Mouse (Mus musculus): ENCODE results near the gene Klhl22. TPM values are rescaled to one million over a fixed set of nuclear protein-coding genes. Genes with fewer than 3 reads are reported as not detected.

Klhl22 gene
- polyA plus RNA-seq, 1 experiment from 2014 or later = 25.4 TPM

- peaks cover 8% of the 10 kb centered on the region; the same call in 1 of the 2 replicates for H3K36me3 ChIP-seq (ENCODE audit: insufficient read depth, low read length)
- no peak overlapping the region for H3K4me3 ChIP-seq (ENCODE audit: low read depth, low read length)
- 77% methylated on average over 4 of the region's 4 CpGs for WGBS
Measured at GRCm38 (mm10) chr16:17778223-17778622, 18.8 kb downstream of the Klhl22 start.

GRCm38 (mm10) chr16:17779692-17780091 lies 20.3 kb downstream of the Klhl22 start:
- no peak overlapping the region for H3K4me2 ChIP-seq (replicated peaks; ENCODE audit: low read depth, low read length)
- no peaks in the 10 kb centered on the region for H3K27me3 ChIP-seq (replicated peaks; ENCODE audit: insufficient read depth, low read length)
- H3K9me3 ChIP-seq (ENCODE audit: low read length) = no peaks in the 10 kb centered on the region
- H3K4me1 ChIP-seq (ENCODE audit: insufficient read depth, low read depth, low read length) = no peaks in the 10 kb centered on the region
- H3K9ac ChIP-seq (replicated peaks; ENCODE audit: low read depth) = no peak overlapping the region
- H3K27ac ChIP-seq (ENCODE audit: low read length) = no peak overlapping the region
- TF ChIP-seq EP300 (IDR thresholded peaks at IDR 0.05) (no peak), CTCF (IDR thresholded peaks at IDR 0.05) (no peak)
- ATAC-seq (no peak), DNase-seq (ENCODE audit: low spot score) (no peak)
- peaks cover 11% of the 10 kb centered on the region; the same call in 1 of the 2 replicates for H3K36me3 ChIP-seq (ENCODE audit: insufficient read depth, low read length)
- no peak overlapping the region for H3K4me3 ChIP-seq (ENCODE audit: low read depth, low read length)
- WGBS = 70% methylated on average over 1 of the region's 1 CpGs

More at GRCm38 (mm10) chr16:17778223-17778622, 18.8 kb downstream of the Klhl22 start:
- Histone ChIP-seq H3K4me1 (ENCODE audit: insufficient read depth, low read depth, low read length) (no peaks in the 10 kb centered on the region), H3K27me3 (replicated peaks; ENCODE audit: insufficient read depth, low read length) (no peaks in the 10 kb centered on the region), H3K4me2 (replicated peaks; ENCODE audit: low read depth, low read length) (no peak overlapping the region), H3K9me3 (ENCODE audit: low read length) (no peaks in the 10 kb centered on the region), H3K27ac (ENCODE audit: low read length) (no peak overlapping the region), H3K9ac (replicated peaks; ENCODE audit: low read depth) (no peak overlapping the region)
- TF ChIP-seq EP300 (IDR thresholded peaks at IDR 0.05) (no peak), CTCF (IDR thresholded peaks at IDR 0.05) (no peak)
- ATAC-seq (no peak), DNase-seq (ENCODE audit: low spot score) (no peak)

- Histone ChIP-seq H3K9me3 (ENCODE audit: low read length) (no peaks in the 10 kb centered on the region), H3K4me1 (ENCODE audit: insufficient read depth, low read depth, low read length) (no peaks in the 10 kb centered on the region), H3K27me3 (replicated peaks; ENCODE audit: insufficient read depth, low read length) (no peaks in the 10 kb centered on the region), H3K9ac (replicated peaks; ENCODE audit: low read depth) (no peak overlapping the region), H3K4me2 (replicated peaks; ENCODE audit: low read depth, low read length) (no peak overlapping the region), H3K27ac (ENCODE audit: low read length) (no peak overlapping the region), H3K4me3 (ENCODE audit: low read depth, low read length) (no peak overlapping the region), H3K36me3 (ENCODE audit: insufficient read depth, low read length) (peaks cover 17% of the 10 kb centered on the region; the same call in 1 of the 2 replicates)
- ATAC-seq (no peak; the same call in 1 of the 2 replicates), DNase-seq (ENCODE audit: low spot score) (peak; percentile 76)
- TF ChIP-seq EP300 (IDR thresholded peaks at IDR 0.05) (no peak), CTCF (IDR thresholded peaks at IDR 0.05) (peak; percentile 78)
- 58% methylated on average over 3 of the region's 3 CpGs for WGBS
Measured at GRCm38 (mm10) chr16:17785337-17785736, 25.9 kb downstream of the Klhl22 start.

- Histone ChIP-seq H3K4me3 (ENCODE audit: low read depth, low read length) (no peak overlapping the region), H3K4me2 (replicated peaks; ENCODE audit: low read depth, low read length) (no peak overlapping the region), H3K9ac (replicated peaks; ENCODE audit: low read depth) (no peak overlapping the region), H3K36me3 (ENCODE audit: insufficient read depth, low read length) (peaks cover 9% of the 10 kb centered on the region; the same call in 1 of the 2 replicates), H3K27ac (ENCODE audit: low read length) (no peak overlapping the region), H3K4me1 (ENCODE audit: insufficient read depth, low read depth, low read length) (peaks cover 6% of the 10 kb centered on the region; the same call in 1 of the 2 replicates), H3K27me3 (replicated peaks; ENCODE audit: insufficient read depth, low read length) (no peaks in the 10 kb centered on the region), H3K9me3 (ENCODE audit: low read length) (no peaks in the 10 kb centered on the region)
- TF ChIP-seq CTCF (IDR thresholded peaks at IDR 0.05) (no peak), EP300 (IDR thresholded peaks at IDR 0.05) (no peak)
- WGBS = 82% methylated on average over 3 of the region's 3 CpGs
- no peak for ATAC-seq
- DNase-seq (ENCODE audit: low spot score) = no peak
Measured at GRCm38 (mm10) chr16:17792728-17793127, 33.3 kb downstream of the Klhl22 start.

- Histone ChIP-seq H3K4me1 (ENCODE audit: insufficient read depth, low read depth, low read length) (peaks cover 6% of the 10 kb centered on the region; the same call in 1 of the 2 replicates), H3K4me2 (replicated peaks; ENCODE audit: low read depth, low read length) (no peak overlapping the region), H3K4me3 (ENCODE audit: low read depth, low read length) (no peak overlapping the region), H3K27me3 (replicated peaks; ENCODE audit: insufficient read depth, low read length) (0 out of 2 replicates have a peak, but pooled peaks cover under 1% of the 10 kb centered on the region), H3K9me3 (ENCODE audit: low read length) (no peaks in the 10 kb centered on the region), H3K9ac (replicated peaks; ENCODE audit: low read depth) (no peak overlapping the region), H3K36me3 (ENCODE audit: insufficient read depth, low read length) (peaks cover 5% of the 10 kb centered on the region; the same call in 1 of the 2 replicates), H3K27ac (ENCODE audit: low read length) (no peak overlapping the region)
- no peak for DNase-seq (ENCODE audit: low spot score)
- TF ChIP-seq EP300 (IDR thresholded peaks at IDR 0.05) = no peak
- WGBS = 86% methylated on average over 4 of the region's 4 CpGs
- ATAC-seq = no peak
Measured at GRCm38 (mm10) chr16:17794047-17794446, 34.6 kb downstream of the Klhl22 start.

GRCm38 (mm10) chr16:17795643-17796042 lies 36.2 kb downstream of the Klhl22 start:
- H3K9me3 ChIP-seq (ENCODE audit: low read length) = no peaks in the 10 kb centered on the region
- H3K36me3 ChIP-seq (ENCODE audit: insufficient read depth, low read length) = no peaks in the 10 kb centered on the region
- DNase-seq (ENCODE audit: low spot score) (peak; percentile 89), ATAC-seq (peak; percentile 82)
- no peak overlapping the region for H3K4me3 ChIP-seq (ENCODE audit: low read depth, low read length)
- no peak overlapping the region for H3K4me2 ChIP-seq (replicated peaks; ENCODE audit: low read depth, low read length)
- TF ChIP-seq EP300 (IDR thresholded peaks at IDR 0.05) = peak; percentile 59
- peak; percentile 53 for TF ChIP-seq CTCF (IDR thresholded peaks at IDR 0.05)
- H3K9ac ChIP-seq (replicated peaks; ENCODE audit: low read depth) = no peak overlapping the region
- H3K27ac ChIP-seq (ENCODE audit: low read length) = peak overlapping the region; percentile 94; the same call in 1 of the 2 replicates
- peaks cover 6% of the 10 kb centered on the region; the same call in 1 of the 2 replicates for H3K4me1 ChIP-seq (ENCODE audit: insufficient read depth, low read depth, low read length)
- WGBS = 50% methylated on average over 5 of the region's 5 CpGs
- 0 out of 2 replicates have a peak, but pooled peaks cover 7% of the 10 kb centered on the region for H3K27me3 ChIP-seq (replicated peaks; ENCODE audit: insufficient read depth, low read length)

All from lung, postnatal 0 days (tissue).